Mouse (Mus musculus) spleen, adult 2 months (tissue): ENCODE measurements at regions not wholly inside any gene's neighbourhood (a gene's known extent, or its start where the extent isn't known, plus 50 kb on each side); places are given as distances from the start of the nearest gene placed in this dataset.

ENCODE experiments used
- DNase-seq, 2 experiments: peaks; one replicate each; pipeline versions ENCODE4 v3.0.0 to v3.0.0-alpha.2; 2012 to 2021; ENCODE audit warnings: low spot score in 2 of 2, low read depth in 1 of 2
- H3K27ac ChIP-seq: fragments of 200-500 bp; 2 replicates; pipeline ENCODE4 v1.5.1; 2012; ENCODE audit warnings: low read length, inconsistent platforms; ENCODE audit not compliant: insufficient read depth
- H3K27me3 ChIP-seq: fragments of 200-500 bp; 2 replicates; pipeline ENCODE4 v1.6.1; 2012; ENCODE audit warnings: mild to moderate bottlenecking, moderate library complexity, low read length, inconsistent platforms; ENCODE audit not compliant: control insufficient read depth, insufficient read depth
- H3K36me3 ChIP-seq: fragments of 200-500 bp; 2 replicates; pipeline ENCODE4 v1.6.1; 2012; ENCODE audit warnings: mild to moderate bottlenecking, low read length, inconsistent platforms; ENCODE audit not compliant: control insufficient read depth, insufficient read depth
- H3K4me1 ChIP-seq: fragments of 200-500 bp; 2 replicates; pipeline ENCODE4 v1.6.1; 2011; ENCODE audit warnings: inconsistent platforms; ENCODE audit not compliant: control insufficient read depth, insufficient read depth, insufficient read length
- H3K4me3 ChIP-seq: fragments of 200-500 bp; 2 replicates; pipeline ENCODE4 v1.5.1; 2011; ENCODE audit warnings: mild to moderate bottlenecking, inconsistent platforms; ENCODE audit not compliant: insufficient read depth, insufficient read length; ENCODE audit errors: extremely low read depth
- CTCF ChIP-seq: fragments of 200-500 bp; IDR thresholded peaks from 2 replicates; pipeline ENCODE4 v1.5.1; 2011; ENCODE audit warnings: mild to moderate bottlenecking, inconsistent platforms; ENCODE audit not compliant: insufficient read depth, insufficient read length, insufficient replicate concordance; ENCODE audit errors: extremely low read depth
- POLR2A ChIP-seq: fragments of 200-500 bp; IDR thresholded peaks from 2 replicates; pipeline ENCODE4 v1.6.1; 2011; ENCODE audit warnings: low read depth, low read length, inconsistent platforms
- WGBS: fragments of 180-500 bp; shearing (Covaris S2); methylation state at CpG from one replicate; pipeline ENCODE4 v1.1.7; 2018; 5-methylcytosine and 5-hydroxymethylcytosine counted together

- WGBS = 77% methylated on average over 7 of the region's 7 CpGs
- Histone ChIP-seq H3K27ac (no peak overlapping the region), H3K4me1 (0 out of 2 replicates have a peak, but pooled peaks cover 1% of the 10 kb centered on the region), H3K36me3 (no peaks in the 10 kb centered on the region), H3K27me3 (no peaks in the 10 kb centered on the region), H3K4me3 (no peak overlapping the region)
- DNase-seq = no peak
- TF ChIP-seq POLR2A = no peak
- TF ChIP-seq CTCF = no peak
Measured at GRCm38 (mm10) chr7:90080083-90080772, 49.8 kb upstream of the Picalm start.
